Mouse (Mus musculus) left cerebral cortex, postnatal 4 days (tissue): Measurements from ENCODE around the gene Fgf14. TPM values are rescaled to one million over a fixed set of nuclear protein-coding genes. Genes with fewer than 3 reads are reported as not detected.
"Not testable (repeated sequence)": the region's sequence is repeated elsewhere in the genome, so short reads cannot be mapped to it uniquely, and the experiment has no call there.

Source experiments
- DNase-seq: peaks from one replicate; pipeline ENCODE4 v3.0.0-alpha.2; 2022
- intact Hi-C: fragments of 180-260 bp; cut with DNase I; formaldehyde crosslinking; loops from one replicate; pipeline ENCODE4 v1.15.1; 2025
- total RNA-seq, 2 experiments: library from RNA; stranded (reverse); gene quantifications; 2 replicates each; pipeline ENCODE4 v1.2.3; 2021

The Fgf14 gene
- 10 to 100 TPM; 42.0 to 44.2 TPM for total RNA-seq

DNA sequence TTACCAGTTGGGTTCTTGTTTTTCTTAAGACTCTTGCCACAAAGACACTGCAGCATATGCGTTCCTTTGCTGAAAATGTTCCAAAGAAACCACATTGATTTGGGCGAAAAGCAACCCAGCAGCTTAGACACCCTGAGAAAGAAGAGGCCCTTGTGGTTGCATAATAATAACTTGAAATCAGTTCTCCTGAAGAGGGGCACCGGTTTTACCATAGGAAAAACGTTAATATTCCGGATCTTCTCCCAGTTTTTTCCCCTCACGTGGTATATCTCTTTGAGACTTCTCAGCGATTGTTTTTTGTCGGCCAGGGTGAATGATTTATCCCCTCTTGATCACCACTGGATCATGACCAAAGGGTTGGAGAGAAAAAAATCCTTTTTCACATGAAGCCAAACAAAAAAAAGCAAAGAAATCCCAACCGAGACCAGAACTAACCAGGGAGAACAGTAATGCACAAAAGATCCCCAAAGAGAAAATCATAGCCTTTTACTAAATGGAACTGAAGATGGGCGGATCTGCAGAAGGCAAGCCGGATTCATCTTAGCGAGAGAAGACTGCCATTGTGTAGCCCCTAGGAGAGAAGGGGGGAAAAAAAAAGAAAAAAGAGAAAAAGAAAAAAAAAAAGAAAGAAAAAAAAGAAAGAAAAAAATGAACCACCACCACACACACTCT is at the start of gene Fgf14:
TSS of gene Fgf14 (minus strand) at position 622 of the 672 bp plus-strand sequence.
- intact Hi-C loops, result no loop called here
- no peak for DNase-seq

- DNase-seq, result peak; percentile 55
- intact Hi-C loops, result no loop called here
Observed at GRCm38 (mm10) chr14:124677379-124677778, 452 bp upstream of the Fgf14 start.

GRCm38 (mm10) chr14:124675654-124676505 is 1.0 kb downstream of the Fgf14 start:
- intact Hi-C loops, result no loop called here
- DNase-seq, result no peak

DNA sequence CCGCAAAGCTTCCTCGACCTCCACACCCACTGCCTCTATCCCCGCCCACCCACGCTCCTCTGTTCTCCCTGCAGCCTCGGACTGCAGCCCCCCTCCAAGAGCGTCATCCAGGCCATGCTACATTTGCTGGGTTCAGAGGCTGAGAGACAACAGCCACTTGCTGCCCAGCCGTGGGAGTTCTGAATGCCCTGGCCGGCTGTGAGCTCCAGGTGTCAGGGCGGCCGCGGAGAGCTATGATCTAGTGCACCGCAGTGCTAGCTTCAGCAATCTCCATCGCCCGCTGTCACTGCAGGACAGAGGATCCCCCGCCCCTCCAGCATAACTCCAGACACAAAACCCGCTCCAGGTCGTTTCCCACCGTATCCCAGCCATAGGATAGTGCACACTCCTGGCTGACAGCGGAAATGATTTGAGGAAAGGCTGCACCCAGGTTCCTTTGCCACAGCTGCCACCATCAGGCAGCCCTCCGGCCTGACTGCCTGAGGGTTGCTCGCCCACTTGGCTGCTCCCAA is 1.7 kb downstream of the Fgf14 start:
- DNase-seq, result peak; percentile 34
- intact Hi-C loops, result no loop called here

GRCm38 (mm10) chr14:124674536-124675141 is 2.3 kb downstream of the Fgf14 start:
- no peak for DNase-seq
- intact Hi-C loops, result no loop called here

GRCm38 (mm10) chr14:124669739-124670138 is 7.2 kb downstream of the Fgf14 start:
- peak; percentile 71 for DNase-seq
- intact Hi-C loops, result no loop called here

GRCm38 (mm10) chr14:124642822-124643221 is 34.1 kb downstream of the Fgf14 start:
- intact Hi-C loops, result no loop called here
- DNase-seq, result no peak

- intact Hi-C loops, result no loop called here
- DNase-seq, result peak; percentile 61
Observed at GRCm38 (mm10) chr14:124634881-124635280, 42.0 kb downstream of the Fgf14 start.

GRCm38 (mm10) chr14:124613473-124613872 is 63.5 kb downstream of the Fgf14 start:
- intact Hi-C loops, result no loop called here
- no peak for DNase-seq

DNA sequence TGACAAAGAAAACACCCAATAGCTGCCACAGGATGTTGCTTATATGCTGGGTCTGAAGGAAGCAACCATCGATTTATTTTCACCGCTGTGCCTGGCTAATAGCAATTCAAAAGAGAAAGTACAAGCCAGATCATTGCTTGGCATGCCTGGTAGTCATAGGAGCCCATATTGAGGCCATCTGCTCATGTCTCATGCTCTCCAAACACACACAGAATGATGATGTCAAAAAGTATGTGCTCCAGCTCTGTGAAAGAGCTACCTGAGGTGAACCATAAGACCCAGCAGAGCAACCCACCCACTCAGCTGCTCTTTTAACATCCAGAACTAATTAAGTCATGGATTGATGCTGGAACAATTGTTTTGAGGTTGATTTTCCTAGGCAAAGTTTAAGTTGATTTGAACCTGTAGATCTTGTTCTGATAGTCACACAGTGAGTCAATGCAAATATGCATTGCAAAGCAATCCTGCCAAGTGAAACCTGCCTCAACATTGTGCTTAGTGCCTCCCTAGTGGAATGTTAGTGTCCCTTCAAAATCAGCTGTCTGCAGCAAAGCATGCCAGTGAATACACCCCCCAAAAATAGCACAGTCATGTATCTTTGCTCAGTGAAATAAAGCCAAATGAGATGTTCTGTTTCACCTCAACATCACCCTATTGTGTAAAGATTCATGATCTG is 70.8 kb downstream of the Fgf14 start:
- peak; percentile 4 for DNase-seq
- intact Hi-C loops, result no loop called here

DNA sequence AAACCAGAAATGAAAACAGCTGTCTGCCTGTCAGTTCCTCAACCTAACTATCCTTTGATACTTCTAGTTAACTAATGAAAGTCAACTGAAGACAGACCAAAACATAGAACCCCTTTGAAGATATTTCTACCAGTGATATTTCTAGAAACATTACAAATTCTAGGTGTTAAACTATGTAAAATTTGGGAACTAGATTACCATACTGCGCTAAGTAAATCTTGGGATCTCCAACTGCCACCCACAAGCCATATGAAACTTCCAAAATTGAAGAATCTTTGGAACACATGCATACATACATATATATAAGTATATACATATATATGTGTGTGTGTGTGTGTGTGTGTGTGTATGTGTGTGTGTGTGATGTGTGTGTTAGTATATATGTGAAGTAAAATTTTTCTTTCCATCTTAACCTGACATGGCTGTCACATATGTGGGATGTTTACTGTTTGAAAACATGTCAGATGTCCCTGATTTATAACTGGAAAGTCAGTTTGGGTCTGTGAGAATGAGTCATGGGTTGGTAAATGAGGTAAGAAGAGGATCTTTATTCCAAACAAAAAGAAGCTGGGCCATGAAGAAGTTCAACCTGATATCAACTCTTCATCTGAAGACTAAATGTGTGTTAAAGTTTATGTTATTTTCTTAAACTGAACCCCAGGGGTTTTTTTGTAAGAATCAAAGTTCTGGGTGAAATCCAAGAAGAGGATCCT is 71.7 kb downstream of the Fgf14 start:
- intact Hi-C loops, result no loop called here
- no peak for DNase-seq

DNA sequence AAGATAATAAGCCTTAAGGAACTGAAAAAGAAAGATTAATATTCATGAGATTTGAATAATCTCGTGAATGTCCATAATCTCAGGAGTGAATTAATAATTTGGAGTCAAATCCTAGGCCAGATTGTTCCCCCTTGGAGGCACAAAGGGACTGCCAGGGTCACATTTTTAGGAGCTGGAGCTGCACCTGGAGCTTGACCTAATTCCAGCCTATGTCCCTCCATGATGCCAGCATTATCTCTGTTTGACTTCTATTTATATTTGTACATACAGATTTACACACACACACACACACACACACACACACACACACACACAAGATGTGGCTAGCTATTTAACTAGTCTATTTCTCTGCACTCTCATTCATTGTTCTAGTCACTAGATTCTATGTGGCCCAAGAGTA is 100.4 kb downstream of the Fgf14 start:
- no peak for DNase-seq
- intact Hi-C loops, result no loop called here

DNA sequence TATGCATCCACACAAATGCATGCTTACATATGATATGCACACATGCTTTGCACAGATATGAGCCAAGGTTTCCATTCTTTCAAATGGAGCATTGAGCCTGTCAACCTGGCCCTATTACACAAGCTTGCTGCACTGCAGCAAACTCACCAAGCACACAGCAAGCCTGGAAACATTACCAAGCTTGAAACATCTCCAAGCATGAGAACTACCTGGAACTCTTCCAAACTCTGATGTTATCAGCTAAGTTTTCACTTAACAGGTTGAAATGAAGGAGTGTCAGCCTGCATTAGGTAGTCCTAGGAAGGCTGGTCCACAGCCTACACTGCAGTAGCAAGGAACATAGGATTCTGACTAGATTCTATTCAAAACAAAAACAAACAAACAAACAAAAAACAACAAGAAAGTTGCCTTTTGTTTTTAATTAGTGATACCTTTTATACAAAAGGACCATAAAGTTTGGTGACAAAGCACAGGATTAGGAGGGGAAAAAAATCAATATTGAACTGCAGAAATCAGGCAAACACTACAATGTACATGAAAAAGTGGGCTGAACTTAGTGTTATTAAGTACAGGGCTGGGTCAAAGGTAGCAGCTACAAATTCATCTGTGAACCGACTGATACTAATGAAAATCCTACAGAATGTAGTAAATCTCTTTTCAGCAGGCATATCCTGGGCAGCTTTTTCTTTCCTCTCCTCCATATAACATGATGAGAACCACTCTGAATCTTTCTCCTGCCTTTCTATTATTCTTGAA is 101.6 kb downstream of the Fgf14 start:
- intact Hi-C loops, result no loop called here
- DNase-seq, result no peak

DNA sequence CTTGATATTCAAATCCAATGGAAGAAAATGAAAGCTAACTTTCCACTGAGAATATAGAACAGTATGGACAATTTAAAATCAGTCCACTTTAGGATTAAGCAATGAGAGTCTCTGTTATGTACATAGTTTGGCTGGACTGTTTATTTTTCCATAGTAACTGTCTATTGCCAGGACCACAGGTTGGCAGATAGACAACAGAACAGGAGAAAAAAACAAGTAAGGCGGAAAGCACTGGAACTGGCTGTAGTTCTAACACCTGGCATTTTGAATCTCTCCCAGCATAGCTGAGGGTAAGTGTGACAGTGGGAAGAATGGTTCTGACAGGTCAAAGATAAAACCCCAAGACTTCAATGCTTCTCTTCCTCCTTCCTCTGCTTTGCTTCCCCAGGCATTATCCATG is 110.5 kb downstream of the Fgf14 start:
- intact Hi-C loops, result no loop called here
- no peak for DNase-seq

DNA sequence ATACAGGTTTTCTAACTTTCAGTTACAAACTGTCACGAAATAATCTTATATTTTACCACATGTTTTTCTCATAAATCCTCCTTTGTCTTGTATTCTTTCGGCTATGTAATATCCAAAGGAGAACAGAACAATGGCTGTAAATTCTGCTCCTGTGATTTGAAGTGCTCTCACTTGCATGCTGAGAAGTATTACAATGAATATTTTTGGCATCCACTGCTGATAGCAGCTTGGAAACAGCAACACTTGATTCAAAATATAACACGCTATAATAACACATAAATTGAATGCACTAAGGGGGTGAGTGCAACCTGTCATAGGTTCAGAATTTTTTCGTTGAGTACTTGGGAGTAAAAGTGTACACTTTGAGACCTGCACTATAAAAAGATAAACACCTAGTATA is 115.4 kb downstream of the Fgf14 start:
- intact Hi-C loops, result no loop called here
- no peak for DNase-seq

- intact Hi-C loops, result no loop called here
- no peak for DNase-seq
Observed at GRCm38 (mm10) chr14:124536106-124536505, 140.8 kb downstream of the Fgf14 start.

- intact Hi-C loops, DNase-seq: not testable (repeated sequence)
Observed at GRCm38 (mm10) chr14:124535376-124535775, 141.6 kb downstream of the Fgf14 start.

GRCm38 (mm10) chr14:124532051-124532450 is 144.9 kb downstream of the Fgf14 start:
- no peak for DNase-seq
- intact Hi-C loops, result no loop called here

DNA sequence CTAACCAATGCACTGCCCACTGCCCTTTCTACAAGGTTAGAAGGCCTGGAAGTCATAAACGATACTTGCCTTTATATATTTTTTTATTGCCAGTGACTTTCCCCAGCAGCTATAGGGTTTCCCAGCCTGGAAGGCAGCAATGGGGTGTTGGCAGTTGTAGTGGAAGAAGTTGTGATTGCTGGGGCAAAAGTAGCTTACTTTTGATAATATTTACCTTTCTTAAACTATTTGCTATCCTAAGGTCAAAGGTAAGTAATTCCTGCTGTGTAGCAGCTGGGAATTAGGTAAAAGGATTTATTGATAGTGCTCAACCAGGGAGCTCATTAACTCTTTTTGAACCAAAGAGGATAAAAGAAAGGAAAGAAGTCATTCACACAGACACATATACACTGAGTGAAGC is 164.9 kb downstream of the Fgf14 start:
- DNase-seq, result no peak
- intact Hi-C loops, result no loop called here

GRCm38 (mm10) chr14:124488971-124489370 is 188.0 kb downstream of the Fgf14 start:
- intact Hi-C loops, result no loop called here
- no peak for DNase-seq
